Mouse (Mus musculus) NIH3T3 (cell line): ENCODE results near the gene Bnc2.

Source experiments
- DNase-seq: peaks from one replicate; pipeline ENCODE4 v3.0.0-alpha.2; 2012; ENCODE audit warnings: low read depth

The Bnc2 gene

DNA sequence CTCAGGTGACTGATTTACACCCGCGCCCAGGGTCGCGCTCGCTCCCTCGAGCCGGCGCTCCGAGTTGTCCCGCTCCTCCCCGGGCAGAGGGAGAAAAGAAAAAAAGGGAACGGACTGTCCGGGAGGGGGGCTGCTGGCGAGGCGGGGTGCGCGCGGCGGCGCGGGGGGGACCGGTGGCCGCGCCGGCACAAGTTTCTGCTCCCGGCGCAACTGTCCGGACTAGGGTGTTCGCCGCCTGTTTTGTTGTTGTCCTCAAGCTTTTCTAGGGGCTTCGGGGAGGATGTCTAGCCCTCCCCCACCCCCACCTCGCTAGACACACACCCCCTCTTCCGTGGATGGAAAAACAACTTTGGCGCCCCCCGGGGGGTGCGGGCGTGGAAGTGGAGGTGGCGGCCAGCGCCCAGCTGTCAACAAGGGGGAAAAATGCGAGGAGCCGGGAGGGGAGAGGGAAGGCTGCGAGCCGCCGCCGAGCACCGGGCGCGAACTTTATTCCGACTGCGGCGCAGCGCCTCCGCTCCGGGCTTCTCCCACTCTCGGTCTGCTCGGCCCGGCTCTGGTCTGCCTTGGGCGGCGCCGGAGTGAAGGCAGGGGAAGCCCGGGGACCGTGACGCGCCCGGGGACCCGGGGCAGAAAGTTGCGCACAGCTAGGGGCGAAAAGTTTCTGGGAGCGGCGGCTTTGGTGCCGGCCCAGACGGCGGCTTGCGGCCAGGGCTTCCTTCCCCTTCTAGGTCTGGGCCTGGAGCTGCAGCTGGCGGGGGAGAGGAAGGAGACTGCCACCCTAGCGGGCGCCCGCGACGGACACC lies at the start of gene Bnc2:
Bnc2 (minus strand) TSS at position 105 of the 803 bp plus-strand sequence.
- DNase-seq = peak; percentile 86

DNA sequence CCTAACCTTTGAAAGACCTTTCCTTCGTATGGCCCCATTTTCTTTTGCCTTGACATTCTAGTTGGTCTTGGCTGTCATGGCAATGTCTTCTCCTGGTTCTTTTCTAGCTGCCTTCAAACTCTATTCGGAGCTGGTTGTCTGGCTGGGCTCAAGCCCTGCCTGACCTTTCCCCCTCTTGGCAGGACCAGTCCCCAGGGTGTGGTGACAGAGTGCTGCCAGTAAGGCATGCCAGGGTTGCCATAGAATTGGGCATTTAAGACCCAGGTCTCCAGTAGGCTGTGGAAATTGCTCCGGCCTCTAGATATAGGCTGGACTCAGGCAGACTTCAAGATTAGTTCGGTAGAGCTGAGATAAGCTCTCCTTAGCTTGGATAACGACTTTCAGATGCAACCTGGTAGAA lies 32.9 kb upstream of the Bnc2 start:
- DNase-seq = no peak

DNA sequence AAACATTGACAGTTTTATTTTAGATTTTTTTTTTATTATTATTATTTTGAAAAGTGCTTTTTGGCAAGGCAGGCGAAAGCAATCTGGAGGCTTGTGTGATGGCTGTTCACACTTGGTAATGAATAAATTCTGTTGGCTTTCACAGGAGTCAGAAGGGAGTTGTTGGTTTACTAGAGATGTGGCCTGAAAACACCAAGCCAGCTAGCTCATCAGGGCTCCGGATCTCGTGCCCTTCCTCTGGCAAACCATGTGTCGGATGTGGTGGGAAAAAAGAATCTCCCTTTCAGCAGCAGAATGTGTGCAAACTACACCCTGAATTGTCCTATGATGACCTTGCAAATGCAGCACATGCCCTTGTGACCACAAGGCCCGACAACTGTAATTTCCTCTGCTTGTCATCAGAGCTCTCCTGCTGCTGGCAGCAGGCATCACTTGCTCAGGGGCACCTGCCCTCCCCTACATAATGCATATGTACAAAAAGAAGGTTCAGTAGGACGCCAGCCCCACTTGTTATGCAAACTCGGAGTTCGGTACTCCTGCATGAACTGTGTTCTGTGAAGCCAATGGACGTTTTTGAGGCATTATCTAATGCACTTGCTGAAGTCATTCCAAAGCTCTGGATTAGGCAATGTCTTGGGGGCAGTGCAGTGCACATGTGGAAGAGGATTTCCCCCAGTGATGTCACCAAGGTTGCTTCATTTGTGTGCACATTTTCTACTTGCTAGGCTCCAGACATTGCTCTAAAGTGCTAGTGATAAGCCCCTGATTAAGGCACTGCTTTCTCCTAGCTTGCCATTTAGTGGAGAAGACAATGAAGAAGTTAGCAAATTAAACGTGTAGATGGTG lies 10.7 kb upstream of the Bnc2 start:
- DNase-seq = peak; percentile 83

DNA sequence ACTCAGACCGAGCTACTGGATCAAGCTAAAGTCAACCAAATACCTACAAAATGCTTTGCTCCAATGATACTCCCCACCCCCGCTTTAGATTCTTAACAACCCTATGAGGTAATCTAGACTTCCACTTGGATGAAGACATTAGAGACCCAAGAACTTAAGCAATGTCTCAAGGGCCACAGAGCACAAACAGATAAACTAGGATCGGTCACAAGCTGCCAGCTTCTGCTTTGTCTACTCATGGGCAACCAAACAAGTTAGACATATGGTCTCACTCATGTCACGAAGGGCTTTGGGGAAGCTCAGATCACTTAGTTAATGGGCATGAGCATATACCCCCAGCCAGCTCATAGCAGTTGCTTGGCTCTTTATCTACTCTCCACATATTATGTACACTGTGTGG lies 9.9 kb upstream of the Bnc2 start:
- DNase-seq = no peak

DNA sequence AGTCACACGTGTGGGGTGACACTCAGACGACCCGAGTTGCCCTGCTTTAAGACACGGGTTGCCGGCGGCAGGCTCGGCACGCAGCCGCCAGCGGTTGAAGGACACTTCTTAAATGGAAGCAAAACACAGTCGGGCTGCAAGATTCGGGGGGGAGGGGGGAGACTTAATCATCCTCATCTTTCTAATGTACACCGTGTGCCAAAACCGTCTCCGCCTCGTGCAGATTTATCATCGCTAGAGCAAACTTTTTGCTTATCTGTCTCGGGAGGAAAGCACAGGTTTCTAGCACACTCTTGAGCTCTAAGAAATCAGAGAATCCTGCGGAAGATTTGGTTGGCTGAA lies 870 bp upstream of the Bnc2 start:
- DNase-seq = peak; percentile 91

DNA sequence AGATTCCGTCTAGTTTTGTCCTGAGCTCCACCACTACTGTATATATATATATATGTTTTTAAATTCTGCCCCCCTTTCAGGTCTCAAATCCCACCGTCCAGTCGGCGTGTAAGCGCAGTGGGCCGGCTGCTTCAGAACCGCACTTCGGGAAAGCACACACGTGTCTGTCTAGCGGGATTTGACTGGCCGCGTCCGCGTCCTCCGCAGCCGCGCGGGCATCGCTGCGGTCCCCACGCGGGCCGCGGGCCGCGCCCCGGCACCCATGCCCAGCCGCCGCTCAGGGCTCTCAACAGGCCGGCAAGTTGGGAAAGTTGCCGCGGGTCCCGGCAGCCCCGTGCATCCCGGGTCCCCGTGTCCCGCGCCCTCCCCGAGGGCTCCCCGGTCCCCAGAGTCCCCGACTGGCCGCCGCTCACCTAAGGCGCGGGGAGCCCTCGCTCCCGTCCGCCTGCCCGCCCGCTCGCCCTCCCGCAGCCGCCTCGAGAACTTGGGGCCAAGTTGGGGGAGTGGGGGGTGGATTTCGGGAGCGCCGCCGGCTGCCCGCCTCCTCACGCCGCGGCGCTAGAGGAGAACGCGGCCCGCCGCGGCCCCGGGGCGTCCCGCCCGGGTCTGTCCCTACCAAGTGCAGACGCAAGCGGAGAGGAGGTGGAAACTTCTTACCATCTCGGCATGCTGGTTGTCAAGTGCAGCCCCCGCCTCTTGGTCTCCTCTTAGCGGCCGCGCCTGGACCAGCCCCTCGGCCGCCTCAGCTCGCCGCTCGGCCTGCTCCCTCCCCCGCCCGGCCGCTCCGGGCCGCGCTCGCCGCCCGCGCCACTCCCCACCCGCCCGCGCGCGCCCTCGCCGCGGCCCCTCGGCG lies 531 bp downstream of the Bnc2 start:
- peak; percentile 93 for DNase-seq

DNA sequence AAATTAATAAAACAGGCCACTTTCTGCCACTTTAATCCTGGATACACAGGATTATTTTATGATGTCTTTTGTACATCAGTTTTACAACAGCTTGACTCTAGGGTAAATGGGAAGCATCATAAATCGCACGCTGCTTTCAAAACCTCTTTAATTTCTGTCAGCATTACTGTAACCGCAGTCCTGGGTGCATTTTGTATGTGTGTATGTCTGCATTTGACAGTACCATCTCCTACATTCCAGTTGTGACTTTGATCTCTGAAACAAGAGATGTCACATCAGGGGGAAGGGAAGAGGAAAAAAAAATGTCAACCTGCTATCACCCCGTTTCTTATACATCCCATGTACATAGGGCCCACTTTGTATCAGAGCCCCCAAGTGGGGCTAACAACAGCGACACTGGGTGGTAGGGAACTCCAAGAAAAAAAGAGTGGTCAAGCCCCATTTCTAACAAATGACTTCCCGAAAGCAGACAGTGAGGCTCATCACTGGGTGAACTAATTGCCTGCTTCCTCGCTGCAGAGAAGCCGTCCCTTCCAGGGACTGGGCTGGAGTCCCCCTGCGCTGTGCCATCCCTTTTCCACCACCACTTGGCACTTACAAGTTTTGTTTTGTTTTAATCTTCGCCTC lies 1.3 kb downstream of the Bnc2 start:
- DNase-seq = peak; percentile 70

DNA sequence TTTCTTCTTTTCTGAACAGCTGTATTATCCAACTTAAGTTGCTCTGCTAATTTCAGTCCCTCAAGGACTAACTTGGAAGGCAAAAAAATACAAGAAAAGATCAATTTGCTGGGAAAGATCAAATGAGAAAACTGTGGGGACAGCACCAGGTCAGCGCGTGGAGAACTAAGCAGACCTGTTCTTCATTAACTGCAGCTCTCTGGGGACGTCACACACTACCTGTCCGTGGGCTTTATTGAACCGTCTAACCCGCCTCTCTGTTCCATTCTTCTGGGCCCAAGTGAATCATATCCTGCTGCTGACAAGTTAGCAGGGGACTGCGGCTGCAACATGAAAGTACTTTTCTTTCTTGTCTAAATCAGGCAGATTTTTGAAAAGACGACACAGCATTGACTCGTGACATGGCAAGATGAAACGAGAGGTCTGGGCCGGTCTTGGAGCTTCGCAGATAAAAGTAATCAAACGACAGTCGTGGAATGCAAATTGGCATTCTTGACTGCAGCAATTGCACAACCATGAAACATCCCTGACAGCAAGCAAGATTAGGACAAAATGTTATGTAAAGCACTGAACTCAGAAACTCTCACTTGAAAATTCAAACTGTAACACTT lies 2.8 kb downstream of the Bnc2 start:
- peak; percentile 56 for DNase-seq

DNA sequence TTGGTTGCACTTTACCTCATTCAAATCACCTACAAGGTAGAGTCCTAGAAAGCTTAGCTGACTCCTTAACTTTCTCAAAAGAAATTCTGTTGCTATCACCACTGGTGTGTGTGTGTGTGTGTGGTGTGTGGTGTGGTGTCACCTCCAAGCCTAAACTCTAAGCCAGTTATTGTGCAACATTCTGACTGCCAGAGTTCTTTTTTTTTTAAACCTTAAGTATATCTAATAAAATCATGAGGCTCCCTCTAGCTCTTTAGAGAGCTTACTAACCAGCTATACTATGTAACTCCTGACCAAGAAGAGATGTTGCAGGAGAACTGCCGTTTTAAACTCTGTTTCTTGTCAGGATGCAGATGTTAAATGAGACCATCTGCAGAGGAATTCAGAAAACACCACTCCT lies 4.1 kb downstream of the Bnc2 start:
- DNase-seq = peak; percentile 74

DNA sequence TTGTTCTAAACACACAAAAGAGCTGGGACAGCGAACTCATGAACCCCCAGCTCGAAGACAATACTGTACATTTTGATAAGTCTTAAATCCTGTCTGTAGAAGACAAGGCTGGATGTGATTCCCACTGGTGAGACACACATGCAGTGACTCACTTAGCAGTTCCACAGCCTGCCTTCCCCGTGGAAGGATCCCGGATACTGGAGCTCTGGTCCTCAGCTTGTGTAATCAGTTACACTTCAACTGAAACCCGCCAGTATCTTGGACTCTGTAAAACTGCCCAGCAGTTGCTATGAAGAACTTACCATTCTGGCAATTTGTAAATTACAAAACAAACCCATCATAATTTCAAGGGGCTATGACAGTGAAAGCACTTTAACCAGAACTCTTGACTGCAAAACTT lies 5.4 kb downstream of the Bnc2 start:
- peak; percentile 75 for DNase-seq

DNA sequence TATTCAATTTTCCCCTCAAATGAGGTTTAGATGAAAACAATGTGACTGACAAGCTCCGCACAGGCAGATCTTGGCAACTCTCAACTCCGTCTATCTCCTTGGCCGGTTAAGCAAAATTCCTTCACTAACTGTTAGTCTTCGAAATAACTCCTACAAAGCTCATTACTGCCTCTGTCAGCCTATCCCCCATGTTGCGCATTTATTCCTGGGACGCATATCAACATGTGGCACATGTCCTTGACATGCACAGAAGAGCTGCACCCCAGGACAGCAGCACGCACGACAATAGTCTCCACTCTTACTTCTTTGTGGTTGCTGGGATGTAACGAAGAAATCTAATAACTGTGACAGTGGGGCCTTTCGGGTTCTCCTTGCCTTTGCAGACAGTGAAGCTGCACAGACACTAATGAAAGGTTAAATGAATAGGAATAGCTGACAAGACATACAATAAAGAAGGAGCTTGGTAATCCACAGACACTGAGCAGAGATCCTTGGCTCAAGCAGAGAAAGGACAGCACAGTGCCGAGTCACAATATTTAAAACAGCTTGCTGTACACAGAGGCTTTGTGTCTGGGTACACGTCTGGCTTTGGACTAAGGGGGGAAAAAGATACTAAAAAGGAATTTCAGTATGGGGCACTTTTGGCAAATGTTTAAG lies 6.0 kb downstream of the Bnc2 start:
- DNase-seq = peak; percentile 60

DNA sequence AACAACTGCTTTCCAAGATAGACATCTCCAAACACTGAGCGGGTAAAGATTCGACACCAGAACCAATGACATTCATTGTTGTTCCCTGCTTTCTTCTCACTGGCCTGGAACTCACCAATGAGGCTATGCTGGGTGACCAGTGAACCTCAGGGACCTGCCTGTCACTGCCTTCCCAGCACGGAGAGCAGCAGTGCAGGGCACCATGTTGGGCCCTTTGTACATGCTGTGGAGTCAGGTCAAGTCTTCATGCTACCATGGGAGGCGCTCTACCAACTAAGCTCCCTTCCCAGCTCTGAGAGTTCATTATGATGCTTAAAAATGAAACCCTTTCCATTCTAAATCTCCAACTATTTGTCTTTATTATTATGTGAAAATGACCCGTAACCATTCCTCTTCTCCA lies 6.8 kb downstream of the Bnc2 start:
- peak; percentile 32 for DNase-seq

DNA sequence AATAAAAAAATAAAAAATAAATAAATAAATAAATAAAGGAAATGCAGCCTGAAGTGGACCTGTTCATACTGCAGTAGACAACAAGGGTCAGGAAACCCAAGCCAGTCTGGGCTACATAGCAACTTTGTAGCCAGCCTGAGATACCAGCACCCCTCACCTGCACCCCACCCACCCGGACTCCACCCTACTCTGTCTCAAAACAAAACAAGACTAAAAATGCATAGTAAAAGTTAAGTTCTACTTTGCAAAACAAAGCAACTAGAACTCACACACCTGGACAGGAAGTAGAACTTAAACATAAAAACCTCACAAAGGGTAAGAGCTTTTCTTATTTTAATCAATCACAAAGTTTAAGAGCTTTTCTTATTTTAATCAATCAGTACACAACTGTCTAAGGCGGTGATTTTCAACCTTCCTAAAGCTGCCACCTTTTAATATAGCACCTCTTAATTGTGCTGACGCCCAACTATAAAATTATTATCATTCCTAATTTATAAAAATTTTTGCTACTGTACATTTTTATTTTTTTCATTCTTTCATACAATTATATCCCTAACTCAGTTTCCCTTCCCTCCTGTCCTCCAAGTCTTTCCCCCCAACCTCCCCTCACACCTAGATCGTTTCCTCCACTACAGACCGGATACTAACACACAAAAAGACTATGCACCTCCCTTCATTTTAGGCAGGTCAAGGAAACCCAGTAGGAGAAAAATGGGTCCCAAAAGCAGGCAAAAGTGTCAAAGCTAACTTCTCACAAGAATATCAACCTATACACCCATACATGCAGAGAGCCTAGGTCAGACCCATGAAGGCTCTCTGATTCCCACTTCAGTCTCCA lies 12.6 kb downstream of the Bnc2 start:
- DNase-seq = no peak

DNA sequence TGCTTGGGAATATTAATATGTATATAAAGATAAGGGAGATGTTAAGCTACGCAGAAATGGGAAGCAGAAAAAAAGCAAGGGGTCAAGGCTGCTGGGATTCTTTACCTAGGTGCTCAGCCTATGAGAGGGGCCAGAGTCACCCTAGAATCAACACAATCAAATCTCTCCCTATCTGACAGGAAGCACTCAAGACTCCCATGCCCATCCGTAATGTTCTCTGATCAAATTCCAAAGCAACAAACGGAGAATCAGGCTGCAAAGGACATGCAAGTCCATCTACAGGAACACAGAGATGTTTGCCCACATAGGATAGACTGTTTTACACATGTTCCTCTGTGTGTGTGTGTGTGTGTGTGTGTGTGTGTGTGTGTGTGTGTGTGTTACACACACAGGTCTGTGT lies 13.7 kb downstream of the Bnc2 start:
- DNase-seq = no peak

DNA sequence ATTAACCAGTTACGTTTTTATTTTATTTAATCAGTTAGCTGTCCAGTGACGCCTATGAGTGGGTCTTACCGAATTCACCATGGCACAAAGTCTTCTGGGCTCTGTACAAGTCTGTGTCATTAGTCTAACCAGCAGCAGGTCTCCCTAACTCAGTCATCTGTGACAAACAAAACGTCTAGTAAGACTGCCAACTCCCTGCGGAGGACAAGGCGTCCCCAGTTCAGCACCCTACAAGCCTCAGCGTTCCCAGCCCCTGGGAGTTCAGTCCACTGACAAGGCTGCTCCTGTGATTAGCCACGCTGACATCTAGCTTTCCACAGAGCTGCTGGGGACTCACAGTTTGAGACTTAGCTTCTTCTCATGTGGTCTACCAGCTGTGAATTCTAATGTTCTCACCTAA lies 23.3 kb downstream of the Bnc2 start:
- no peak for DNase-seq

DNA sequence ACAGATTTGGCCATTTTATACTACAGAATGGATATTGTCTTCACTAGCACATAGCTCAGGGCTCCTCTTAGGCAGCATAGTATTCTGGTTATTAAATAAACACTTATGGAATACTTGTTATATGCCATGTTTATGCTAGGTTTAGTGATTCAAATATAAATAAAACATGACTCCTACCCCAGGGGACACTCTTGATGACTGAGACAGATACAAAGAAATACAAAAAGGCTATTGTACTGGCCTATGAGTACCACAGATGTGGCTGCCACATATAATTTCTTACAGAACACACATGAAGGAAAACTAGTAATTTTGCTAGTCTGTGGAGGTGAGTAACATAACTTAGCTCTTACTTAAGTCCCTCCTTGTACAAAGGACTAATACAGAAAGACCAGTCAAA lies 28.5 kb downstream of the Bnc2 start:
- peak; percentile 66 for DNase-seq

DNA sequence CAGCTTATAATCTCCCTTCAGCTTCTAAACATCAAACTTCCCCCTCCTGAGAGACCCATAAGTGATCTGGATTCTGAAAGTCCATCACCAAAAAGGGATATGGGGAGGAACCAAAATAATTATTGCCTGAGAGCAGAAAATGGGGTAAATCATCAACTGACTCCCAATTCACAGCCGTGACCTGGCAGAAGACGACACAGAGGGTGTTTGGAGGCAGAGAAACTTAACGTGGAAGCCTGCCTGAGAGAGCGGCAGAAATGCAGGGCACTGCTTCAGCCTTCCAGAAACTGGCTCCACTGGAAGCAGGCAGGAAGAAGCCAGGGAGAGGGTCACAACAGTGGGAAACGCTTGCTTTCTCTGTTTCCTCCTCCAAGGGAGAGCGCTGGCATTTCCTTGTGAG lies 35.9 kb downstream of the Bnc2 start:
- DNase-seq = no peak

DNA sequence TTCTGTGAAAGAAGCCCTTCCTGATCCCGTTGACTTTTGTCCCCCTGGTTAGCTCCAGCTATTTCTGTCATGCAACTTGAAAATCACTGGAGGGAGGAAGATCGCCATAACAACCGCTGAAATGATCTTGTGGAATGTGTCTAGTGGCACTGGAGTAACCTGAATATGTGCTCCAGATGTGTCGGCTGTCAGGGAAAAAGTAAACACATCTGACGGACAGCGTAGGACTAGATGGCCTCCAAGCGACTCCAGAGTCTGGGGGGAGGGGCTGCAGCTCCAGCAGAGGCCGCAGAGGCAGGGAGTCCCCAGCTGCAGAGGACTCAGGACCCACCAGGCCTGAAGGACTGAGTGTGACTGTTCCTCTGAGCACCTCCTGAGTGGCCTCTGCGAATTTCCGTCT lies 37.4 kb downstream of the Bnc2 start:
- peak; percentile 72 for DNase-seq

DNA sequence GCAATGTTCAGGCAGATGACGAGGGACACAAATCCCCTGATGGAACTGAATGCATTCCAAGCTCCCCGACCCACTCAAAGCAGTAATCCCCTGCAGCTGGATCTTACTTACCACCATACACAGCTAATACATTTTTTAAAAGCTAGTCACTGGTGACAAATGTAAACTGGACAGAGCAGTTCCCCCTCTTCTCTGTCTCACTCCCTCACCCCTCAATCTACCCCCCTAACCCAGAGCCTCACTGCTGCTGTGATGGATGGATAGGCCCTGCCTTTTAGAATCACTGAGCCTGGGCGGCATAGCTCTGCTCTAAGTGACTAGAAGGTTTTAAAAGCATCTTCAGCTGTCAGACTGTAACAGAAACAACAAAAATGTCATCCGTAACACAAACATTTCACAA lies 40.3 kb downstream of the Bnc2 start:
- DNase-seq = peak; percentile 69

DNA sequence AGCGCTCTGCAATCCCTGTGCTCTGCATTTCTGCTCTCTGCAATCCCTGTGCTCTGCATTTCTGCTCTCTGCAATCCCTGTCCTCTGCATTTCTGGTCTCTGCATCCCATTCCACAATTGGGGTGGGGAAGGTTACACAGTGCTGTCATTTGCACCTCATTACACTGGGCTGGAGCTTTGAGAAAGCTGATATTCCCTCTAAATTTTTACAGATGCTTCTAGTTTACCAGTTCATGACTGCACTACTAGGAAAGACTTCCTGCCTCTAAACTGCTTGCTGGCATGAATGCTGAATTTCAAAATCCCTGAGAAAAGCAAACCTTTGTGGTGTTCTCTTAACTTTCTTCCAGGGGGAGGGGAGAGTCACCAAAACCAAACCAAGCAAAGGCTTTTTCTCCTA lies 41.1 kb downstream of the Bnc2 start:
- DNase-seq = peak; percentile 91
